Mouse (Mus musculus) c-Kit-negative CD71-positive TER-119-positive erythroid progenitor cells, embryonic 14.5 days (primary cell): ENCODE results near the gene Lcn4.
"Not testable (repeated sequence)": the region's sequence is repeated elsewhere in the genome, so short reads cannot be mapped to it uniquely, and the experiment has no call there.

Source experiments
- DNase-seq: peaks from one replicate; pipeline ENCODE4 v3.0.0-alpha.2; 2013; ENCODE audit warnings: low read depth, low spot score

Lcn4 gene

DNA sequence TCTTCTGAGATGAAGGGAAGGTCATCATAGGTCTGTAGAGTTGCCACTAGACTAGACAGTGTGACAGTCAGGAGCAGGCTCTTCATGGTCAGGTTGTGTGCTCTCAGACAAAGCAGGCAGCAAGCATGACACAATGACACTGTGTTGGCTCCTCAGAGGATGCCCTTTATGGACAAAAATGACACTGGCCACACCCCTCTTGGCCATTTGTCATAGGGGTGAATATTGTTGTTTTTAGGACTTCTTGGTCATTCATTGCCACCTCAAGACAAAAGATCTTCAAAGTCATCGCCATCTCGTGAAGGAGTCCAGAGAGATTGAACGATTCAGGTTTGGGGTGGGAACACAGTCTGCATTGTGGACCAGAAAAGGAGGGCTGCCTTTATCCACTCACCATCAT, at the start of gene Lcn4:
Gene Lcn4, minus strand, starts transcription at position 101 of the 400 bp plus-strand sequence.
- no peak for DNase-seq

- no peak for DNase-seq
These were observed 15.1 kb upstream of the Lcn4 start for GRCm38 (mm10) chr2:26686171-26686675.

DNA sequence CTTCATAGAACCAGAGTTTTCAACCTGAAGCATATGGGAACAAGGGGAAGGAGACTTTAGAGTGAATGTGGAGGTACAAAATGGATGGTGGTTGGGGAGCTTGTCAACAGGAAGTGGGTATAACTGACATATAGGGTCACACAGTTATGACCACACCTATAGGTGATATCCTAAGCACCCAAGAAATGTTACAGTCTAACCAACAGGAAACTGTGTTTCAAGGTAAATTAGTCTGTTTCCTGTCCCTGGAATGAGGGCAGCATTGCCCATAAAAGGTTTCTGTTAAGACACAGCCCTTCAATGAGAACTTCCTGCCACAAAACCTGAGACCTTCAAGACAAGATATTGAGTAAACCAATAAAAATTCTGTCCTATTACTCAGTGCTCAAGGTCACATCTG, 2.3 kb downstream of the Lcn4 start:
- no peak for DNase-seq

GRCm38 (mm10) chr2:26663551-26663950, 7.5 kb downstream of the Lcn4 start:
- DNase-seq, result not testable (repeated sequence)

GRCm38 (mm10) chr2:26663112-26663511, 8.0 kb downstream of the Lcn4 start:
- DNase-seq, result no peak

DNA sequence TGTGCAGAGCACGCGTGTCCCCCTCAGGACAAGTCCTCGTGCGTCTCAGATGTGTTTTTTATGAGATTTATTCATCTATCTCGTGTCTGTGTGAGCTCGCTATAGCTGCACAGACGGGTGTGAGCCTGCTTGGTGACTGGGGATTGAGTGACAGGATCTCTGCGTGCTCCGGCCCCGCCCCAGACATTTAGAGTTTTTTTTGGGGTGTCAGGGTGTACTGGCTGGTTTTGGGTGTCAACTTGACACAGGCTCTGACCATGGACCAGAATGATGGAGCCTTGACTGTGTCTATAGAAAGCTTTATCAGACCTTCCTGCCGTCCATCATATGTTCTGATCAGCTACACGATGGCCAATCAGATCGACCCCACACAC, 8.6 kb downstream of the Lcn4 start:
- no peak for DNase-seq

DNA sequence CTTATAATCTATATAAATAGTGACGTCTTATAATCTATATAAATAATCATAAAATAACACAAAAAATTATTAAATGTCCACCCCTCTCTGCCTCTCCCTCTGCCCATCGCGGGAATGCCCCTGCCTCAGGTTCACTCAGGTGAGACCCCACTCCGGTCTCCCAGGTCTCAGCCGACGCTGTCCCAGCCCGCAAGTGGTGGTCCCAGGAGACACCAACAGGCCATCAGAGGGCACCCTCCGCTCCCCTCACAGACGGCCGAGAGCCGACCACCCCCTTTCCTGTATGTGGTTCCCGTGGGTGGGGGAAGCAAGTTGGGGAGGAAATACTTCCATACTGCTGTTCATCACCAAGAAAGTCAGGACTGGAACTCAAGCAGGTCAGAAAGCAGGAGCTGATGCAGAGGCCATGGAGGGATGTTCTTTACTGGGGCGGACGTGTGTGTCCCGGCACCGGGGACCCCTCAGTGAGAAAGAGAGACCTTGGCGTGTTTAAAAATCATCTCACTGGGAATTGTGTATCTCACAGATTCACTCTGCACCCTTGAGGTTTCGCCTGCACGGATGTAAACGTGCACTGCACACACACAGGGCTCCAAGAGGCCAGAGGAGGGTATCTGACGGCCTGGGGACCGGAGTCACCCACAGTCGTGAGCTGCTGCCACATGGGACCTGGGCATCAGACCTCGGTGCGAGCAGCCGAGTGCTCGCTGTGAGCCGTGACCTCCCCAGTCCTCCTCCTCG, 9.1 kb downstream of the Lcn4 start:
- DNase-seq, result no peak

DNA sequence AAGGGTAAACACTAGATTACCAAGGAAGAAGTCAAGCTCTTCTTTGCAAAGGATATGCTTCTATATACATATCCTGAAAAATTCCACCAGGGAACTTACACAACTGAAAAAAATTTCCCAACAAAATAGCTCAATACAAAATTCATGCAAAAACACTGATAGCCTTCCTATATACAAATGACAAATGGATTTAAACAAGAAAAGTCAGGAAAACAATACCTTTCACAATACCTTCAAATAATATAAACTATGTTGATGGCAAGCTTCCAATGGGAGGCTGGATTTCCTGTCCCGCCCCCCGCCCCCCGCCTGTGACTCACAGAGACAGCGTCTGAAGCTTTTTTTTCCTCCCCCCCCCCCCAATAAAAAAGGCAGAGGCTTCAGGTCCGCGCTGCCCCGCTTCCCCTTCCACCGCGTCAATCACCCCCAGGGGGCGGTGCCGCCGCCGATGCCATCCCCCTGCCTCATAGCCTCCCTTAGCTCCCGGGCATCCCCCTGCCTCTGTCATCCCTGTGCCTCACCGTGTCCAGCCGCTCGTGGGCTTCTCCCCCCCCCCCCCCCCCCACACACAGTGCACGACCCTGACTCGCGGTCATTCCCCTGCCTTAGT, 9.8 kb downstream of the Lcn4 start:
- DNase-seq, result no peak

DNA sequence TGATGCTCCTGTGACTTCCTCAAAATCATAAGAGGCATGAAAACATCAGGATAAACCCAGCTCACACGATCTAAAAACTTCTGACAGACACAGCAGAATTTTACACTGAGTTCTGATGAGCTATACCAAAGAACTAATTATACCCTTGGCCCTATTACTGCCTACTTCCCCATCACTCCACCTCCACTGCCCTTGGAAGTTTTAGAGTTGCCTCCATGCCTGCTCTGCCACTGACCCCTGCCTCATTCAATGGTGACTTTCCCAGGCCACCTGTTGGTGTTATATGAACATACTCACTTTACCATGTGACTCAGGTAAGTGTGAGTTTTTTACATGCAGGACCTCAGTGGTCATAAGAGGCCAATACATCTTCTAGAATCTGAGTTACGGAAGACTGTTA, 13.7 kb downstream of the Lcn4 start:
- DNase-seq, result no peak

GRCm38 (mm10) chr2:26654687-26655086, 16.4 kb downstream of the Lcn4 start:
- no peak for DNase-seq

DNA sequence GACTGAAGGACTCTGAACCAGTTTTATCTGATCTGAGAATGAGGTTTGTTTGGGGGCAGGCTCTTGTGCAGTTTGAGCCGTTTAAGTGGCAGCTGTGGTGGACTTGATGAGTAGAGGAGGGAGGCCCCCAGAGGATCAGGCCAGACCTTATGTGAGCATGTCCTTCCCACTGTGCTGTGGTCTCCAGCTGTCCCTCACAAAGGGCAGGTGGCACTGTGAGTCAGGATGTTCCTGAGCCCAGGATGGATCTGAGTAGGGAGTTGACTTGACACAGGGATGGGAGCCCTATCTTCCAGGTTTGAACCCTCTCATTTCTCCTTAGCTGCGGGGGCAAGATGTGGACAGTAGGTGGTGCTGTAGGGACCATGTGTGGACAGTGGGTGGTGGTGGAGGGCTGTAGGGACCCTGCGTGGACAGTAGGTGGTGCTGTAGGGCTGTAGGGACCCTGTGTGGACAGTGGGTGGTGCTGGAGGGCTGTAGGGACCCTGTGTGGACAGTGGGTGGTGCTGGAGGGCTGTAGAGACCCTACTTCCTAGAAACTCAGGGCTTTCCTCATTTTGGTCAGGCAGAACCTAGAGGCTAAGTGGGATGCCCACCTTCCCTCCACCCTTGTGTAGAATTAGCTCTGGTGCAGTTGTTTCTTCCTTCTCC, 24.3 kb downstream of the Lcn4 start:
- no peak for DNase-seq

DNA sequence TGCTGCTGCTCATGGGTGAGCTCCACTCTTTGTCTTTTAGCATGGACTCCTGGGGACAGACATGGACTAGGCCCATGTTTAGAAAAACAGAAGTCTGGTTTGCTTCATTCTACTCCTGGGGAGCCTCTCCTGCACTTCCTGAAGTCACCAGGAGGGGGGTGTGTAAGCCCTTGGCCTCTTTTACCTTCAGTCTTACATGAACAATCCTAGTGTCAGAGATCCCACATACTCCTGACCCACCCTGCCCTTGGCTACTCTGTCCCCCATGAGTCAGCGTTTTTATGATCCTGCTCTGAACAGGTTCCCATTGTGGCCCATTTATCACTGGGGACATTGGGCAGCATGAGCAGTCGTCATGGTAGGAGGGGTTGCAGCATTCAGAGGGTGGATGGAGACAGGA, 27.1 kb downstream of the Lcn4 start:
- DNase-seq, result no peak

DNA sequence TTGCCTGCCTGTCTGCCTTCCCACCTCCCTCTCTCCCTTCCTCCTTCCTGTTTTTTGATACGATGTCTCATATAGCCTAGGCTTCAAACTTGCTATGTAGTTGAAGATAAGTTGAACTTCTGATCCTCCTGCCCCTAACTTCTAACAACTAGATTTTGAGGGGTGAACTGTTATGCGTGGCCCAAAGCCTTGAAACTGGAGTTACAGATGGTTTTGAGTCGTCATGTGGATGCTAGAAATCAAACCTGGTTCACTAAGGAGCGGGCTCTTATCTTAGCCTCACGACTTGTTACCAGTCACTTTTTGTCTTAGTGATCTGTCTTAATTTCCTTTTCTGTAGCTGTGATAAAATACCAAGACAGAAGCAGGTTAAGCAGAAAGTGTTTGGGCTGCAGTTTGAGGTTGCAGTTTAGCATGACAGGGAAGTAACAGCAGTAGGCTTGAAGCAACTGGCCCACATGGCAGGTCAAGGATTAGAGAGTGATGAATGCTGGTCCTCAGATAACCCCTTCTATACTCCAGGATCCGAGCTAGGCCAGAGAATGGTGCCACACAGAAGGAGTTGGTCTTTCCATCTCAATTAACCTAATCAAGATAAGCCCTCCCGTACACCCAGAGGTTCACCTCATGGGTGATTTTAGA, 30.0 kb downstream of the Lcn4 start:
- DNase-seq, result no peak

GRCm38 (mm10) chr2:26639838-26640830, 30.9 kb downstream of the Lcn4 start:
- DNase-seq, result peak; percentile 85

GRCm38 (mm10) chr2:26639083-26639482, 32.0 kb downstream of the Lcn4 start:
- DNase-seq, result peak; percentile 44

- no peak for DNase-seq
These were observed 32.5 kb downstream of the Lcn4 start for GRCm38 (mm10) chr2:26638572-26638971.

DNA sequence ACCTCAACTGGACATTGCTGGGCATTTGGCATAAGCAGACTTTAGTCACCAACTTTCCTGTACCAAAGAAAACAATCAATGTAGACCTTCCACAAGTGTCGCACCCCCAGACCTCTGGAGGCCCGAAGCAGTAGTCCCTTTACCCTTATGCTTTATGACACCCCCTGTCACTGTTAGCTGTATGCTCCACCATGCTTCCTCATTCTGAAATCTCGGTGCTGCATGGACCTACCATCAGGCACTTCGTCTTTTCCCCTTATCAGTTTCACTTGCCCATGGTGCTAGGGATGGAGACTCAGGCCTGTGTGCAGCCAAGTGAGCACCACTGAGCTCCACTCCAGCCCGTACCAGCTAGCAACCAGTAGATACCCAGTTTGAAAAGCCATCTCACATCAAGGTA, 33.0 kb downstream of the Lcn4 start:
- DNase-seq, result no peak

GRCm38 (mm10) chr2:26637316-26637932, 33.7 kb downstream of the Lcn4 start:
- no peak for DNase-seq

DNA sequence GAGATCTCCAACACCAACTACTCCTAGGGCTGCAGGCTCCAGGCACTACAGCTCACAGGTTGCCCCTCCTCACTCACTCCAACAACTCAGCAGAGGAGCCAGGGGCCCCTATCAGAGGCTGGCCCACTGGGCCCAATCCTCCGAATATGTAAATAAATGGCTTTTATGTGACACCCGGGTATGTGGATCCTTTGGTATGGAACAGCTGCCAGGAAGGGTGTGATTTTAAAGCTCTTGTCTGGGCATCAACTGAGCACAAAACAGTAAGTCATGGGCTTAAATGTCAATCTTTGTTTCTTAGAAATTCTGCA, 34.8 kb downstream of the Lcn4 start:
- DNase-seq, result no peak

DNA sequence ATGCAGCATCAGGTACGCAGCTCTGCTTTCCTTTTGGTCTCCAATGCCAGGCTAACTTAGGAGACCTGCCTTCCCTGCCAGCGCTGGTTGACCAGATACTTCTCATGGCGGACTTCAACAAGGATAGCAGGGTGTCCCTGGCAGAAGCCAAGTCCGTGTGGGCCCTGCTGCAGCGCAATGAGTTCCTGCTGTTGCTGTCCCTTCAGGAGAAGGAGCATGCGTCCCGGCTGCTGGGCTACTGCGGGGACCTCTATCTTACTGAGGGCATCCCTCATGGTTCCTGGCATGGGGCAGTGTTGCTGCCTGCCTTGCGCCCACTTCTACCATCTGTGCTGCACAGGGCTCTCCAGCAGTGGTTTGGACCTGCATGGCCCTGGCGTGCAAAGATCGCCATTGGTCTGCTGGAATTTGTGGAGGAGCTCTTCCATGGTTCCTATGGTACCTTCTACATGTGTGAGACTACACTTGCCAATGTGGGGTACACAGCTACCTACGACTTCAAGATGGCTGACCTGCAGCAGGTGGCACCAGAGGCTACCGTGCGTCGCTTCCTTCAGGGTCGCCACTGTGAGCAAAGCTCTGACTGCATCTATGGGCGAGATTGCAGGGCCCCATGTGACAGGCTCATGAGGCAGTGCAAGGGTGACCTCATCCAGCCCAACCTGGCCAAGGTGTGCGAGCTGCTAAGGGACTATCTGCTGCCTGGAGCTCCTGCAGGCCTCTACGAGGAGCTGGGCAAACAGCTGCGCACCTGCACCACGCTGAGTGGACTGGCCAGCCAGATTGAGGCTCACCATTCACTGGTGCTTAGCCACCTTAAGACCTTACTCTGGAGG, 35.4 kb downstream of the Lcn4 start:
- no peak for DNase-seq
